8 mouse cellular contexts compared by ENCODE assay signal in genomic region chr7:120677001-120677643, GRCm38 (mm10). TPM values are rescaled to one million over a fixed set of nuclear protein-coding genes. Genes with fewer than 3 reads are reported as not detected.
DNase-seq lines count a peak whose midpoint lies in the region; ATAC-seq lines count a peak whose summit lies in the region.

Mosmo (plus strand) TSS chr7:120677618.

- H3K27me3 ChIP-seq in hindbrain, embryonic 13.5 days, result no peaks in the 10 kb centered on the region

- no peaks in the 10 kb centered on the region for H3K9me3 ChIP-seq in hindbrain, embryonic 13.5 days

- H3K27ac ChIP-seq in hindbrain, embryonic 13.5 days, result peak within 1 kb of the TSS; percentile 91

- peak; percentile 72 for DNase-seq in R1 (ENCODE audit: low read depth, low spot score)
- peak; percentile 87 for DNase-seq in cerebellum, postnatal 14 days
- DNase-seq in frontal cortex, postnatal 25 days (ENCODE audit: low spot score in 2 of 2), result peak; percentile 34 to 35
- DNase-seq in layer of hippocampus, postnatal 36 days, result peak; percentile 59 to 60
- DNase-seq in lung, postnatal 25 days (ENCODE audit: low spot score), result peak; percentile 48
- peak; percentile 78 for DNase-seq in retina, embryonic 14.5 days (ENCODE audit: low spot score)
- DNase-seq in urinary bladder, adult 2 months (ENCODE audit: low spot score), result peak; percentile 74

- H3K4me3 ChIP-seq in hindbrain, embryonic 13.5 days, result peak within 1 kb of the TSS; percentile 92

- ATAC-seq in hindbrain, embryonic 13.5 days (ENCODE audit: low FRiP score), result peak; percentile 97

- peaks cover 41% of the 10 kb centered on the region for H3K4me1 ChIP-seq in hindbrain, embryonic 13.5 days (replicated peaks)

- peak within 1 kb of the TSS; percentile 95 for H3K9ac ChIP-seq in hindbrain, embryonic 13.5 days

- under 1% methylated on average over 31 of the region's 44 CpGs for WGBS in hindbrain, embryonic 13.5 days

- peak within 1 kb of the TSS; percentile 80 for H3K4me2 ChIP-seq in hindbrain, embryonic 13.5 days

- H3K36me3 ChIP-seq in hindbrain, embryonic 13.5 days, result no peaks in the 10 kb centered on the region

RNA-seq across cellular contexts. Expression of gene Mosmo, which starts in this region (rescaled TPM):
- polyA plus RNA-seq in hindbrain, embryonic 13.5 days (2015; fragmentation: Nextera tagmentation; extraction: Ambion mirVana), result 12.9 and 13.4 TPM in 2 replicates
- 10 to 100 TPM; 81.3 to 83.1 TPM for total RNA-seq in layer of hippocampus, postnatal 36 days (2021)
- 22.6 and 22.9 TPM in 2 replicates for polyA plus RNA-seq in urinary bladder, adult 2 months (2012; rRNA removed)

Comparison
In these comparisons a context has a peak if more than half of its experiments do, and no peak if none do; other contexts are left out.
1. Peak in every context shown above with its lines: DNase-seq, ATAC-seq, H3K4me3 ChIP-seq and H3K27ac ChIP-seq.
2. DNase-seq: peak in every context shown above with its lines; median percentile 87 in cerebellum, postnatal 14 days; 78 in retina, embryonic 14.5 days; 74 in urinary bladder, adult 2 months; 72 in R1; 60 in layer of hippocampus, postnatal 36 days; 48 in lung, postnatal 25 days; 34 in frontal cortex, postnatal 25 days.